Mouse (Mus musculus) left cerebral cortex, adult 2 months (tissue): ENCODE data around the gene Tmem252. TPM values are rescaled to one million over a fixed set of nuclear protein-coding genes. Genes with fewer than 3 reads are reported as not detected.
A peak's percentile ranks its signal among the peaks of the same experiment; 100 is the strongest.

ENCODE experiments used
- DNase-seq, 2 experiments: peaks; one replicate each; pipeline ENCODE4 v3.0.0; 2021 to 2022; ENCODE audit warnings: low spot score in 2 of 2, mixed read lengths in 1 of 2; ENCODE audit errors: extremely low spot score in 1 of 2
- H3K27ac ChIP-seq: fragments of 200-600 bp; 2 replicates; pipeline ENCODE4 v1.8.1; 2022
- H3K4me3 ChIP-seq: fragments of 200-600 bp; 2 replicates; pipeline ENCODE4 v1.8.1; 2022
- CTCF ChIP-seq: fragments of 200-600 bp; IDR thresholded peaks from 2 replicates; pipeline ENCODE4 v1.8.1; 2022; ENCODE audit warnings: antibody characterized with exemption, mild to moderate bottlenecking, moderate library complexity
- intact Hi-C: fragments of 180-260 bp; cut with DNase I; formaldehyde crosslinking; loops from one replicate; pipeline ENCODE4 v1.15.1; 2025
- long read RNA-seq, 2 experiments: library from polyadenylated mRNA; stranded (forward); transcript quantifications; one replicate each; pipeline ENCODE4 v2.0.0; 2021; ENCODE audit warnings: borderline mapping rate in 2 of 2
- total RNA-seq, 2 experiments: library from RNA; stranded (reverse); gene quantifications; 2 replicates each; pipeline ENCODE4 v1.2.3; 2021

Gene Tmem252
- under 1 TPM; 0.23 to 0.72 TPM for total RNA-seq
- long read RNA-seq, experiment 1, full-length matches to known transcripts: 2 of 2 reads
- long read RNA-seq, experiment 1, partial matches to known transcripts: 0 of 2 reads
- long read RNA-seq, experiment 1, other reads (novel, unspliced or antisense): 0 of 2 reads
- long read RNA-seq, experiment 2, full-length matches to known transcripts: 3 of 3 reads
- long read RNA-seq, experiment 2, partial matches to known transcripts: 0 of 3 reads
- long read RNA-seq, experiment 2, other reads (novel, unspliced or antisense): 0 of 3 reads

- TF ChIP-seq CTCF: no peak
- DNase-seq: no peak
- intact Hi-C loops: no loop called here
- H3K27ac ChIP-seq: peak within 1 kb of the TSS; percentile 1; the same call in 1 of the 2 replicates
- no peak within 1 kb of the TSS for H3K4me3 ChIP-seq
Measured at GRCm38 (mm10) chr19:24673762-24674161, at the start of gene Tmem252. Gene Tmem252, plus strand, starts transcription at chr19:24674008.

GRCm38 (mm10) chr19:24628049-24628448 is 45.8 kb upstream of the Tmem252 start:
- Histone ChIP-seq H3K4me3 (no peak overlapping the region), H3K27ac (no peak overlapping the region)
- TF ChIP-seq CTCF: peak; percentile 33
- intact Hi-C loops: no loop called here
- no peak for DNase-seq

- intact Hi-C loops: no loop called here
- TF ChIP-seq CTCF: no peak
- no peak for DNase-seq
- Histone ChIP-seq H3K27ac (no peak overlapping the region), H3K4me3 (no peak overlapping the region)
Measured at GRCm38 (mm10) chr19:24633008-24633407, 40.8 kb upstream of the Tmem252 start.

GRCm38 (mm10) chr19:24634602-24635001 is 39.2 kb upstream of the Tmem252 start:
- TF ChIP-seq CTCF: peak; percentile 98
- DNase-seq: peak; percentile 51 to 71
- intact Hi-C loops: loop anchor here (2.0 to 5.0 kb wide), 3 partner anchors 68 to 334 kb away; no protein-coding TSS in a partner anchor
- Histone ChIP-seq H3K27ac (no peak overlapping the region), H3K4me3 (no peak overlapping the region)

- no peak; the same call in 1 of the 2 replicates for TF ChIP-seq CTCF
- no peak overlapping the region for H3K27ac ChIP-seq
- DNase-seq: peak in 1 of 2 experiments; percentile 21
- intact Hi-C loops: loop anchor here (5.0 kb wide), 1 partner anchor 66 kb away; no protein-coding TSS in a partner anchor
- H3K4me3 ChIP-seq: no peak overlapping the region
Measured at GRCm38 (mm10) chr19:24636616-24637015, 37.2 kb upstream of the Tmem252 start.

GRCm38 (mm10) chr19:24637988-24638387 is 35.8 kb upstream of the Tmem252 start:
- Histone ChIP-seq H3K27ac (no peak overlapping the region), H3K4me3 (no peak overlapping the region)
- intact Hi-C loops: loop anchor here (5.0 kb wide), 1 partner anchor 64 kb away; no protein-coding TSS in a partner anchor
- DNase-seq: no peak
- TF ChIP-seq CTCF: no peak

GRCm38 (mm10) chr19:24640982-24641381 is 32.8 kb upstream of the Tmem252 start:
- Histone ChIP-seq H3K27ac (no peak overlapping the region), H3K4me3 (no peak overlapping the region)
- no peak for DNase-seq
- TF ChIP-seq CTCF: no peak
- intact Hi-C loops: no loop called here

- DNase-seq: no peak
- intact Hi-C loops: no loop called here
- H3K27ac ChIP-seq: no peak overlapping the region
- no peak overlapping the region for H3K4me3 ChIP-seq
- TF ChIP-seq CTCF: no peak
Measured at GRCm38 (mm10) chr19:24644971-24645370, 28.8 kb upstream of the Tmem252 start.

- Histone ChIP-seq H3K27ac (no peak overlapping the region), H3K4me3 (no peak overlapping the region)
- no peak for TF ChIP-seq CTCF
- intact Hi-C loops: no loop called here
- DNase-seq: no peak
Measured at GRCm38 (mm10) chr19:24646162-24646829, 27.5 kb upstream of the Tmem252 start.

GRCm38 (mm10) chr19:24648016-24648415 is 25.8 kb upstream of the Tmem252 start:
- Histone ChIP-seq H3K27ac (no peak overlapping the region), H3K4me3 (no peak overlapping the region)
- no peak for DNase-seq
- TF ChIP-seq CTCF: no peak
- intact Hi-C loops: no loop called here

- no peak overlapping the region for H3K27ac ChIP-seq
- no peak for TF ChIP-seq CTCF
- intact Hi-C loops: no loop called here
- DNase-seq: no peak
- H3K4me3 ChIP-seq: no peak overlapping the region
Measured at GRCm38 (mm10) chr19:24650428-24650827, 23.4 kb upstream of the Tmem252 start.

GRCm38 (mm10) chr19:24651595-24651994 is 22.2 kb upstream of the Tmem252 start:
- no peak overlapping the region for H3K4me3 ChIP-seq
- no peak for DNase-seq
- no peak for TF ChIP-seq CTCF
- no peak overlapping the region for H3K27ac ChIP-seq
- intact Hi-C loops: no loop called here
